Mouse (Mus musculus): ENCODE data around the gene Mad1l1.

- TF ChIP-seq CTCF (IDR thresholded peaks at IDR 0.05; ENCODE audit: control insufficient read depth, insufficient read depth, low read length) = peak; percentile 11; the same call in 1 of the 2 replicates
- no peak for TF ChIP-seq POLR2A (IDR thresholded peaks at IDR 0.05; ENCODE audit: borderline replicate concordance, control insufficient read depth, low read depth, low read length)
Measured at GRCm38 (mm10) chr5:139970186-139970631, 351.1 kb downstream of the Mad1l1 start.

All from bone marrow, adult 2 months (tissue).